Mouse (Mus musculus) neural tube, embryonic 13.5 days (tissue): ENCODE measurements around the gene Tmem79. TPM values are rescaled to one million over a fixed set of nuclear protein-coding genes. Genes with fewer than 3 reads are reported as not detected.
"Not testable (repeated sequence)": the region's sequence is repeated elsewhere in the genome, so short reads cannot be mapped to it uniquely, and the experiment has no call there.

ENCODE experiments used
- ATAC-seq: fragments of 200-750 bp; cut with Nextera tagmentation; 2 replicates; pipeline ENCODE4 v1.8.0; 2017; ENCODE audit warnings: low read depth, mild to moderate bottlenecking, moderate TSS enrichment, moderate library complexity
- H3K27ac ChIP-seq: fragments of 300-500 bp; sonication (generic); replicated peaks from 2 replicates; pipeline ENCODE4 v1.5.1; 2015; ENCODE audit warnings: moderate library complexity, mild to moderate bottlenecking, inconsistent platforms
- H3K27me3 ChIP-seq: fragments of 300-500 bp; sonication (generic); 2 replicates; pipeline ENCODE4 v1.6.1; 2015; ENCODE audit warnings: mild to moderate bottlenecking, inconsistent platforms
- H3K36me3 ChIP-seq: fragments of 300-500 bp; sonication (generic); 2 replicates; pipeline ENCODE4 v1.6.1; 2015; ENCODE audit warnings: mild to moderate bottlenecking, inconsistent platforms
- H3K4me1 ChIP-seq: fragments of 300-500 bp; sonication (generic); replicated peaks from 2 replicates; pipeline ENCODE4 v1.6.1; 2015; ENCODE audit warnings: inconsistent platforms
- H3K4me2 ChIP-seq: fragments of 300-500 bp; sonication (generic); 2 replicates; pipeline ENCODE4 v1.6.1; 2015; ENCODE audit warnings: inconsistent platforms, mild to moderate bottlenecking, moderate library complexity
- H3K4me3 ChIP-seq: fragments of 300-500 bp; sonication (generic); 2 replicates; pipeline ENCODE4 v1.5.1; 2015; ENCODE audit warnings: mild to moderate bottlenecking, inconsistent platforms
- H3K9ac ChIP-seq: fragments of 300-500 bp; sonication (generic); 2 replicates; pipeline ENCODE4 v1.6.1; 2015; ENCODE audit warnings: moderate library complexity, mild to moderate bottlenecking, inconsistent platforms
- H3K9me3 ChIP-seq: fragments of 300-500 bp; sonication (generic); 2 replicates; pipeline ENCODE4 v1.6.1; 2016; ENCODE audit warnings: inconsistent platforms
- WGBS: fragments of 180-500 bp; shearing (Covaris S2); methylation state at CpG from one replicate; pipeline ENCODE4 v1.1.7; 2015; 5-methylcytosine and 5-hydroxymethylcytosine counted together
- polyA plus RNA-seq: library from polyadenylated mRNA; unstranded; fragments of >200 nt; fragmentation: Nextera tagmentation; extraction: Ambion mirVana; gene quantifications from 2 replicates; pipeline ENCODE4 v1.2.1, GENCODE M21; 2015

Tmem79 gene
- 1.5 and 1.7 TPM in 2 replicates for polyA plus RNA-seq

DNA sequence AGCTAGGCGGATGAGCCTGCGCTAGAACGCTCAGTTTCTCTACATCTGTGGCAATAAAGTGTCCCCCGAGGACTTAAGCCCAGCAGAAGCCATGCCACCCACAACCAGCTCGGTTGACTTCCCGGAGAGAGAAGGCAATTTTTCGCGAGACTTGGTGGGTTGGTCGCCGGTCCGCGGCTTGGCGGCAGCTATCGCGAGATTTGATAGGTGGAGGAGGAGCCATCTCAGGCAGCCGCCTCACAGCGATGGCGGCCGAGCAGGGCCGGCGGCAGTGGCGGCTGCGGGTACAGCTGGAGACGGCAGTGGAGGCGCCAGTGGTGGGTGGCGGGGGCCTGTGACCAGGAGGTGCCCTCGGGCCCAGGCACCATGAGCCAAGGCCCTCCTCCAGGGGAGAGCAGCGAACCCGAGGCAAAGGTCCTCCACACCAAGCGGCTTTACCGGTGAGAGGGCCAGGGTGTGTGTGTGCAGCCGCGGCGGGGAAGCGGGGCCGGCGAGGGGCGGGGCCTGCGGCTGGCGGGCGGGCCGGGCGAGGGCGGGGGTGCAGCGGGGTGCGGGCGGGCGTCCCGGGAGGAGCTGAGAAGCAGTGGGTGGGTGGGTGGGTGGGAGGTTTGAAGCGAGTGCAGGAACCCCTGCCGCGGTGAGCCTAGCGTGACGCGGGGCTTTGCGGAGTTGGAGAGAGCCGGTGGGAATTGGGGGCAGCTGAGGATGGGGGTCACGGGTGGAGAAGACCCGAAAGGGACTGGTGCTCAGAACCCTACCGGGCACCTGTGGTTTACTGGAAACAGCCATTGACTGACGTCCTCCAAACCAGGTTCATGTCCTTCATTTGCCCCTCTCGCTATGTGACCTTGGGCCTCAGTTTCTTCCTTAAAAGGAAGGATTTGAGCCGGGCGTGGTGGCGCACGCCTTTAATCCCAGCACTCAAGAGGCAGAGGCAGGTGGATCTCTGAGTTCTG is at the start of gene Tmem79, which contains the start of gene Smg5:
Gene Tmem79 (minus strand): TSS at position 91 of the 956 bp plus-strand sequence.
Gene Smg5 (plus strand): TSS at position 203 of the 956 bp plus-strand sequence.
- H3K4me3 ChIP-seq: peak within 1 kb of the TSS; percentile 82
- WGBS: 2% methylated on average over 46 of the region's 66 CpGs
- H3K9me3 ChIP-seq: no peaks in the 10 kb centered on the region
- peak within 1 kb of the TSS; percentile 96 for H3K27ac ChIP-seq
- peak within 1 kb of the TSS; percentile 72 for H3K4me2 ChIP-seq
- ATAC-seq: peak; percentile 94
- H3K4me1 ChIP-seq: peaks cover 31% of the 10 kb centered on the region
- H3K36me3 ChIP-seq: no peaks in the 10 kb centered on the region; the same call in 1 of the 2 replicates
- no peaks in the 10 kb centered on the region for H3K27me3 ChIP-seq
- peak within 1 kb of the TSS; percentile 91 for H3K9ac ChIP-seq

DNA sequence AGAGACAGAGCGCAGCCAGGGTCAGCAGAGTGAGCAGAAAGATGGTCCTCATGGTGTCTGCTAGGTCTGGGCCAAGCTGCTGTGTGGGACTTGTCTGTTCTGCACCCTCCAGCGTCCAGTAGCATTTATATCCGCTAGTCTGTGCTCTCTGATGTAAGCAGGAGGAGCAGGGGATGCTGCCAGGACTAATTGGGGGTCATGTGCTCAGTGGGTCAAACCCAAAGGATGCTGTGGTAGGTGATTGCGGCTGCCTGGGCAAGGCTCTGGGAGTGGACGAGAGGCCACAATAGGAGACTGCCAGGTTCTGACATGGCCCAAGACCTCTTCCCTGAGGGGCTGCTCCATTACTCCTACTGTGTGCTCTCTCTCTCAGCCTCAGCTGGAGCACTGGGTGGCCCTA is 48.4 kb upstream of the Tmem79 start, which contains the start of gene Bglap:
Gene Bglap (minus strand): TSS at position 101 of the 400 bp plus-strand sequence.
- no peak for ATAC-seq
- no peak within 1 kb of the TSS for H3K4me3 ChIP-seq
- H3K9ac ChIP-seq: no peak within 1 kb of the TSS
- 78% methylated on average over 5 of the region's 5 CpGs for WGBS
- no peak within 1 kb of the TSS for H3K27ac ChIP-seq
- H3K27me3 ChIP-seq: no peaks in the 10 kb centered on the region
- H3K9me3 ChIP-seq: no peaks in the 10 kb centered on the region
- H3K4me1 ChIP-seq: peaks cover 8% of the 10 kb centered on the region
- H3K36me3 ChIP-seq: no peaks in the 10 kb centered on the region
- no peak within 1 kb of the TSS for H3K4me2 ChIP-seq

DNA sequence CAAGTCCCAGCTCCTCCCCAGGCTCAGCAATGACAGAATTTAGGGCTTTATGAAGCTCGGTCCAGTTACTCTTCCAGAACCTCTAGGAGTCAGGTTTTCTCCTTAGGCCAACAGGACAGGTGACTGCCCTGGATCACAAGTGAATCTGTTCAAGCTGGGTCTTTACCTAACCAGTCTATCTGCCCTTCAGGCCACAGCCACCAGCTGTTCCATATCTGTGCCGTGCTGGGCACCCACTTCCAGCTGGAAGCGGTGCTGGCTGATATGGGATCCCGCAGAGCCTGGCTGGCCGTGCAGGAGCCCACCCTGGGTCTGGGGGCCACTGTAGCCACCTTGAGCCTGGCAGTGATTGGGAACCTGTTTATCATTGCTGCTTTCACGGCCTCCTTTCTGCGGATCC is 46.4 kb upstream of the Tmem79 start:
- H3K9me3 ChIP-seq, H3K27ac ChIP-seq, H3K4me3 ChIP-seq, H3K4me1 ChIP-seq, H3K36me3 ChIP-seq, H3K9ac ChIP-seq, H3K27me3 ChIP-seq: not testable (repeated sequence)
- 36% methylated on average over 3 of the region's 7 CpGs for WGBS
- H3K4me2 ChIP-seq: peak overlapping the region; percentile 50
- ATAC-seq: peak; percentile 30; the same call in 1 of the 2 replicates

DNA sequence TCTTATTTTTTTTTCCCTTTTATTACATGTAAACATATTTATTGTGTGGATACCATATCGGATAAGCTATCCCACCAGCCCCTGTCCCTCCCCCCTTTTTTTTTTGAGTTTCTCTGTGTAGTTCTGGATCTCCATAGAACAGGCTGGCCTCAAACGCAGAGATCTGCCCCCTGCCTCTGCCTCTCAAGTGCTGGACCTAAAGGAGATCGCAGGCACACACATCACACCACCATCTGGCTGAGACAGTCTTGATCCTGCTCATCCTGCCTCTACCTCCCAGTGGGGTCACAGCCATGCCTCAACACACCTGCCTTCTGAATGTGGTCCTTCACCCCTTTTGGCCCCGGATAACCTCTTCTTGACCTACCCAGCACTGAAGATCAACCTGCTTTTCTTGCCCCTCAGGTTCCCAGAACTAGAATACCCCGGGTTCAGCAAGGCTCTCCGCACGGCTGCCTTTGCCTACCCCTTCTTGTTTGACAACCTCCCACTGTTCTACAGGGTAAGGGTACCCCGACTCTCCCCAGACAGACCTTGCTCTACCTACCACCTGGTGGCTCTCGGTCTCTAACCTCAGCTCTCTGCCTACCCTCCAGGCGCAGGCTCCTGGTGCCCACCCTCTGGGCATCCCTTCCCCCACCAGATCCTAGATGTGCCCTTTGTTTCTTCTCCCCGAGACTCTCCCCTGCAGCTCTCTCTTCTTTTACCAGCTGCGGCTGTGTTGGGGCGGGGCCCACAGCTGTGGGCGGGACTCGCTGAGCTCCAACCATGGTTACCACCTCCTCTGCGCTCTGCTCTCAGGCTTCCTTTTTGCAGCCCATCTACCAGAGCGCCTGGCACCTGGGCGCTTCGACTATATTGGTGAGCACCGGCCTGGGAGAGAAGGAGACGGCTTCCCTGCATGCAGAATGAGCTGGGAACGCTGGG is 45.7 kb upstream of the Tmem79 start:
- H3K4me1 ChIP-seq, H3K27me3 ChIP-seq, H3K36me3 ChIP-seq, H3K9me3 ChIP-seq: not testable (repeated sequence)
- Histone ChIP-seq H3K4me2 (peak overlapping the region; percentile 50), H3K27ac (peak overlapping the region; percentile 88), H3K4me3 (peak overlapping the region; percentile 27), H3K9ac (peak overlapping the region; percentile 57; the same call in 1 of the 2 replicates)
- WGBS: 6% methylated on average over 20 of the region's 22 CpGs
- ATAC-seq: peak; percentile 93

DNA sequence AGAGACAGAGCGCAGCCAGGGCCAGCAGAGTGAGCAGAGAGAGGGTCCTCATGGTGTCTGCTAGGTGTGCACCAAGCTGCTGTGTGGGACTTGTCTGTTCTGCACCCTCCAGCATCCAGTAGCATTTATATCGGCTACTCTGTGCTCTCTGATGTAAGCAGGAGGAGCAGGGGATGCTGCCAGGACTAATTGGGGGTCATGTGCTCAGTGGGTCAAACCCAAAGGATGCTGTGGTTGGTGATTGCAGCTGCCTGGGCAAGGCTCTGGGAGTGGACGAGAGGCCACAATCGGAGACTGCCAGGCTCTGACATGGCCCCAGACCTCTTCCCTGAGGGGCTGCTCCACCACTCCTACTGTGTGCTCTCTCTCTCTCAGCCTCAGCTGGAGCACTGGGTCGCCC is 42.7 kb upstream of the Tmem79 start, which contains the start of gene Bglap2:
Gene Bglap2 (minus strand): TSS at position 101 of the 400 bp plus-strand sequence.
- peaks cover 17% of the 10 kb centered on the region for H3K4me1 ChIP-seq
- H3K9me3 ChIP-seq, ATAC-seq, H3K36me3 ChIP-seq, H3K27me3 ChIP-seq, H3K9ac ChIP-seq, H3K27ac ChIP-seq, H3K4me3 ChIP-seq, H3K4me2 ChIP-seq: not testable (repeated sequence)
- 75% methylated on average over 5 of the region's 5 CpGs for WGBS

DNA sequence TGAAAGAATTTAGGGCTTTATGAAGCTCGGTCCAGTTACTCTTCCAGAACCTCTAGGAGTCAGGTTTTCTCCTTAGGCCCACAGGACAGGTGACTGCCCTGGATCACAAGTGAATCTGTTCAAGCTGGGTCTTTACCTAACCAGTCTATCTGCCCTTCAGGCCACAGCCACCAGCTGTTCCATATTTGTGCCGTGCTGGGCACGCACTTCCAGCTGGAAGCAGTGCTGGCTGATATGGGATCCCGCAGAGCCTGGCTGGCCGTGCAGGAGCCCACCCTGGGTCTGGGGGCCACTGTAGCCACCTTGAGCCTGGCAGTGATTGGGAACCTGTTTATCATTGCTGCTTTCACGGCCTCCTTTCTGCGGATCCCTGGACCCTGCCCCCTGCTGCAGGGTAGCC is 40.7 kb upstream of the Tmem79 start:
- H3K4me3 ChIP-seq: 0 out of 2 replicates have a peak overlapping the region, but pooled peaks have one; percentile 6
- peak; percentile 17; the same call in 1 of the 2 replicates for ATAC-seq
- peak overlapping the region; percentile 41 for H3K4me2 ChIP-seq
- H3K27me3 ChIP-seq, H3K9me3 ChIP-seq, H3K36me3 ChIP-seq: not testable (repeated sequence)
- H3K27ac ChIP-seq: peak overlapping the region; percentile 83
- peak overlapping the region; percentile 52 for H3K9ac ChIP-seq
- 19% methylated on average over 6 of the region's 7 CpGs for WGBS
- H3K4me1 ChIP-seq: peaks cover 14% of the 10 kb centered on the region

DNA sequence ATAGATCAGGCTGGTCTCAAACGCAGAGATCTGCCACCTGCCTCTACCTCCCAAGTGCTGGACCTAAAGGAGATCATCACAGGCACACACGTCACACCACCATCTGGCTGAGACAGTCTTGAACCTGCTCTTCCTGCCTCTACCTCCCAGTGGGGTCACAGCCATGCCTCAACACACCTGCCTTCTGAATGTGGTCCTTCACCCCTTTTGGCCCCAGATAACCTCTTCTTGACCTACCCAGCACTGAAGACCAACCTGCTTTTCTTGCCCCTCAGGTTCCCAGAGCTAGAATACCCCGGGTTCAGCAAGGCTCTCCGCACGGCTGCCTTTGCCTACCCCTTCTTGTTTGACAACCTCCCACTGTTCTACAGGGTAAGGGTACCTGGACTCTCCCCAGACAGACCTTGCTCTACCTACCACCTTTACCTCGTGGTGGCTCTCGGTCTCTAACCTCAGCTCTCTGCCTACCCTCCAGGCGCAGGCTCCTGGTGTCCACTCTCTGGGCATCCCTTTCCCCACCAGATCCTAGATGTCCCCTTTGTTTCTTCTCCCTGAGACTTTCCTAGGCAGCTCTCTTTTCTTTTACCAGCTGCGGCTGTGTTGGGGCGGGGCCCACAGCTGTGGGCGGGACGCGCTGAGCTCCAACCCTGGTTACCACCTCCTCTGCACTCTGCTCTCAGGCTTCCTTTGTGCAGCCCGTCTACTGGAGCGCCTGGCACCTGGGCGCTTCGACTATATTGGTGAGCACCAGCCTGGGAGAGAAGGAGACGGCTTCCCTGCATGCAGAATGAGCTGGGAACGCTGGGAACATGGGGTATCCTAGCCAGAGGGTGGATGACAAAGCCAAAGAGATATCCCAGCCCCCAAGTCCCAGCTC is 40.0 kb upstream of the Tmem79 start:
- Histone ChIP-seq H3K4me2 (peak overlapping the region; percentile 41), H3K4me3 (0 out of 2 replicates have a peak overlapping the region, but pooled peaks have one; percentile 6), H3K9ac (peak overlapping the region; percentile 52), H3K27ac (peak overlapping the region; percentile 83)
- not testable (repeated sequence) for H3K27me3 ChIP-seq, H3K36me3 ChIP-seq, H3K9me3 ChIP-seq, H3K4me1 ChIP-seq
- ATAC-seq: peak; percentile 96
- WGBS: 12% methylated on average over 19 of the region's 19 CpGs

DNA sequence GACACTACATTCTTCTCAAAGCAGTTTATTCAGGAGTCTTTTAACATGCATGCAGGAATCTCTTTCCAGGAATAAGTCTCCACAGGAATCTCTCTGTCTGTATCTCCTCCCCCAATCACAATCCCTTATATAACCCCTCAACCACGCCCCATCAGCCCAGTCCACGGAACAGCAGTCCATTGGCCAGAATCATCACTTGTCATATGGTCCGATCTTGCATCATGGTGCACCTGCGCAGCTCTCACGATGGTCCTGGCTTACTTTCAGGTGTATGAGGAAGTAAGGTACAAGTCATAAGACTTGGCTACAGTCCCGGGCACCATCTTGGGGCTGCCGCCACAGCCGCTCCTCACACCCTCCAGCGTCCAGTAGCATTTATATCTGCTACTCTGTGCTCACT is 36.7 kb upstream of the Tmem79 start, which contains the start of gene Bglap3:
Gene Bglap3 (minus strand): TSS at position 101 of the 400 bp plus-strand sequence.
- H3K9me3 ChIP-seq, H3K36me3 ChIP-seq, H3K9ac ChIP-seq, H3K4me3 ChIP-seq, H3K4me2 ChIP-seq, H3K27me3 ChIP-seq, H3K4me1 ChIP-seq, ATAC-seq, H3K27ac ChIP-seq: not testable (repeated sequence)
- WGBS: 92% methylated on average over 9 of the region's 9 CpGs

DNA sequence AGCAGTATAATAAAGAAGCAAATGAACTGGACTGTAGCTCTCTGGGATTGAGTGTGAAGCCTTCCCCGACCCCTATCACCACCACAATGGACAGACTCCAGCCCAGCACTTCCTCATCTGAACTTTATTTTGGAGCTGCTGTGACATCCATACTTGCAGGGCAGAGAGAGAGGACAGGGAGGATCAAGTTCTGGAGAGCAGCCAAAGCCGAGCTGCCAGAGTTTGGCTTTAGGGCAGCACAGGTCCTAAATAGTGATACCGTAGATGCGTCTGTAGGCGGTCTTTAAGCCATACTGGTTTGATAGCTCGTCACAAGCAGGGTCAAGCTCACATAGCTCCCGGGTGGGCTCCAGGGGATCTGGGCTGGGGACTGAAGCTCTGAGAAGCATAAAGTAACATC is 32.6 kb upstream of the Tmem79 start:
- H3K27me3 ChIP-seq: peaks cover 20% of the 10 kb centered on the region
- ATAC-seq, H3K27ac ChIP-seq, H3K4me3 ChIP-seq, H3K36me3 ChIP-seq, H3K9ac ChIP-seq, H3K9me3 ChIP-seq, H3K4me1 ChIP-seq, H3K4me2 ChIP-seq: not testable (repeated sequence)
- 92% methylated on average over 7 of the region's 7 CpGs for WGBS

DNA sequence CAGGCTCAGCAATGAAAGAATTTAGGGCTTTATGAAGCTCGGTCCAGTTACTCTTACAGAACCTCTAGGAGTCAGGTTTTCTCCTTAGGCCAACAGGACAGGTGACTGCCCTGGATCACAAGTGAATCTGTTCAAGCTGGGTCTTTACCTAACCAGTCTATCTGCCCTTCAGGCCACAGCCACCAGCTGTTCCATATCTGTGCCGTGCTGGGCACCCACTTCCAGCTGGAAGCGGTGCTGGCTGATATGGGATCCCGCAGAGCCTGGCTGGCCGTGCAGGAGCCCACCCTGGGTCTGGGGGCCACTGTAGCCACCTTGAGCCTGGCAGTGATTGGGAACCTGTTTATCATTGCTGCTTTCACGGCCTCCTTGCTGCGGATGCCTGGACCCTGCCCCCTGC is 31.6 kb upstream of the Tmem79 start:
- H3K4me1 ChIP-seq, H3K4me3 ChIP-seq, H3K27ac ChIP-seq, H3K4me2 ChIP-seq, H3K9me3 ChIP-seq, H3K36me3 ChIP-seq, H3K9ac ChIP-seq: not testable (repeated sequence)
- peaks cover 20% of the 10 kb centered on the region for H3K27me3 ChIP-seq
- ATAC-seq: peak; percentile 33; the same call in 1 of the 2 replicates
- 51% methylated on average over 3 of the region's 7 CpGs for WGBS
